Mouse (Mus musculus) cerebellum, postnatal 36 days (tissue): Measurements from ENCODE around the gene Krt78.

Experiments
- DNase-seq, 2 experiments: peaks; one replicate each; pipeline ENCODE4 v3.0.0; 2021 to 2022; ENCODE audit warnings: mixed read lengths in 2 of 2

Gene Krt78

GRCm38 (mm10) chr15:101970536-101970935 is 16.4 kb upstream of the Krt78 start:
- no peak for DNase-seq

DNA sequence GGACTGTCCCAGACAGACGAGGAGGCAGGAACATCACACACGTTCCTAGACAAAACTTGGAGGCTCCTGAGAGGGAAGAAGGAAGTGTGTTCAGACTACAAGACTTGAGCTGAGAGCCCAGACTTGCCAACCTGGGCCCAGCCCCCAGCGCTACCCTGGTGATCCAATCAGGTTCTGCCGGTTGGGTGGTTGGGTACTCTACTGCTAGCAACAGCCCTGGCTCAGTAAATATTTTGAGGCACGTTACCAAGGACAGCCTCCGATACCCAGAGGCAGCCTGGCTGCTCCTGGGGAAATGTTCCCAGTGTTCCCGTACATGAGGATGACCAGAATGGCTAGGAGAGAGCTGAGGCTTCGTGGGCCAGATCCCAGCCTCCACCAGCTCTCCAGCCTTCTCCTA is 12.7 kb upstream of the Krt78 start:
- DNase-seq = no peak

- no peak for DNase-seq
Measured at GRCm38 (mm10) chr15:101958891-101959290, 4.8 kb upstream of the Krt78 start.

- no peak for DNase-seq
Measured at GRCm38 (mm10) chr15:101952733-101953474, 1.2 kb downstream of the Krt78 start.

- DNase-seq = no peak
Measured at GRCm38 (mm10) chr15:101945430-101945829, 8.7 kb downstream of the Krt78 start.

- DNase-seq = no peak
Measured at GRCm38 (mm10) chr15:101941948-101942347, 12.1 kb downstream of the Krt78 start.

- DNase-seq = no peak
Measured at GRCm38 (mm10) chr15:101940274-101940829, 13.7 kb downstream of the Krt78 start, which contains the start of gene Krt79. Gene Krt79, minus strand, starts transcription at chr15:101940324.

- no peak for DNase-seq
Measured at GRCm38 (mm10) chr15:101938600-101939308, 15.3 kb downstream of the Krt78 start.

- DNase-seq = no peak
Measured at GRCm38 (mm10) chr15:101933024-101933423, 21.1 kb downstream of the Krt78 start.

- no peak for DNase-seq
Measured at GRCm38 (mm10) chr15:101929666-101930065, 24.4 kb downstream of the Krt78 start.

- DNase-seq = no peak
Measured at GRCm38 (mm10) chr15:101929087-101929486, 25.0 kb downstream of the Krt78 start.

DNA sequence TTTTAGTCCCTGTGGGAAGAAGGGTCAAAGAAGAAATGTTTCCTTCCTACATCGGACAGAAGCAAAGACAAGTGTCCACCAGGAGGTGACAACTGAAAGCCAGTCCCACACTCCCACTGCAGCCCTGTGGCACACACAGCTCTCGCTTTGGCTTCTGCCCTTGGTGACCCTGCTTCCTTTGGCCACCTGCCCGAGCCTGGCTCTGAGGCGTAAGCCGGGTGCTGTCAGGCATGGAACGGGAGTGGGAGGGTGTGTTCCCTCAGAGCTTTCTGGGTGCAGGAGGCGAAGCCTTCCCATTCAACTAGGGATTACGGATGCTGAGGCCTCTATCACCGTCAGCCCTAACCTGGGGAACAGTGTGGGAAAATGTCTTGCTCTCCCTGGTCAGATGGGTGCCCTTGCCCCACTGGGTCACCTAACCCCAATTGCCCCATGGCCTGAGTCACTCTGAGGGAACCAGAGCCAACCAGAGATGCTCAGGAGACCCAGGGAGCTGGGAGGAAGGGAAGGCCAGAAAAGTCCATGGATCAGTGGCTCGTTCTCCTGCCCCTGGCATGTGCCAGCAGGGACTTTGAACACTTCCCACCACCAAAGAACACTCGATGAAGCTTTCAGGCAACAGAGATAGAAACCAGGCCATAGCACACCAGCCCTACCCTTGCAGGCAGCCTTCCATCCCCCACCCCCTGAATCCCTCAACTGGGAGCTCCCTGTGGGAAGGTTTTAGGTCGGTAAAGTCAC is 26.6 kb downstream of the Krt78 start:
- DNase-seq = no peak

- no peak for DNase-seq
Measured at GRCm38 (mm10) chr15:101925041-101925440, 29.0 kb downstream of the Krt78 start.

GRCm38 (mm10) chr15:101924635-101925034 is 29.5 kb downstream of the Krt78 start, which contains the start of gene Krt4:
Gene Krt4, minus strand, starts transcription at chr15:101924735.
- DNase-seq = no peak

DNA sequence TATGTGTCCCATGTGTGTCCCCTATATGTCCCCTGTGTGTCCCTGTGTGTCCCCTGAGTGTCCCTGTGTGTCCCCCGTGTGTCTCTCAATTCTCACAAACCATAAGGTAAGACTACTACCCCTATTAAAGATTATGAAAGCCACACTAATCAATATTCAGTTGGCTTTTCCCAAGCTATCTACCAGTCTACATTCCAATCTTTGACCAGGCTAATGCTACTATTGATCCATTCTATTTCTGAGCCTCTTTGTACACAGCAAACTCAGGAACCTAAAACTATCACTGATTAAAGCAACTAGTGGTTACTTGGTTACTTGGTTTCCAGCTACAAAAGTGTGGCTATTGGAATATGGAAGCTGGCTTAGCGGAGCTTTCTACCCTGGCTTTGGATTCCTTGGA is 31.8 kb downstream of the Krt78 start:
- DNase-seq = no peak

DNA sequence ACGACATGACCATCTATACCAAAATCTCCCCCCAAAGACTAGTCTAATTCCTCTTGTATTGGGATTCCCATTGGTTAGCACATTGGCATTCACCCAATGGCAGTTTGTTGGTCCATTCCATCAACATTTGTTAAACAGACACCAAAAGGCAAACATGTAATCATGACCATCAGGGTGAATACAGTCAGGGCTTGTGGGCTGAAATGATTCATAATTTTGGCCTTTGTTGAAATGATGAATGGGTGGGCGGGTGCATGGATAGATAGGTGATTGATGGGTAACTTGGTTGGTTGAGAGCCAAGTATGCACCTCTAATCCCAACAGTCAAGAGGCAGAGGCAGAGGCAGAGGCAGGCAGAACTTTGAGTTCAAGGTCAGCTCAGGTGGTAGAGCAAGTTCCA is 38.0 kb downstream of the Krt78 start:
- no peak for DNase-seq

DNA sequence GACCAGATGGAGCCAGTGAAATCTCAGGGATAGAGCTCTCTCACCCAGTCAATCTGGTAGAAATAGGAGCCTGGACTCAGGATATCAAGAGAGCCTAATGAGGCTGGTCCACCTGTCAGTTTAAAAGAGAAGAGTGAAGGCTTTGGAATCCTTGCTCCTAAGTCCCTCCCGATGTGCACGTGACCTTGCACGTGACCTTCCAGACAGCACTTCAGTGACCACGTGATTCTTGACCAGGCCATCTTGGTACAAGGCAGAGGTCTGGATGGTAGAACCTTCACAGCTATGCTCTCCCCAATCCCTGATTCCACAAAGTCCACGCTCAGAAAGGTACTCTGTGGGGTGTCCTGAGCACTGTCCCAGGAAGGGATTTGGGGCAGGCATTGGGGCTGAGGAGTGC is 49.2 kb downstream of the Krt78 start:
- no peak for DNase-seq

DNA sequence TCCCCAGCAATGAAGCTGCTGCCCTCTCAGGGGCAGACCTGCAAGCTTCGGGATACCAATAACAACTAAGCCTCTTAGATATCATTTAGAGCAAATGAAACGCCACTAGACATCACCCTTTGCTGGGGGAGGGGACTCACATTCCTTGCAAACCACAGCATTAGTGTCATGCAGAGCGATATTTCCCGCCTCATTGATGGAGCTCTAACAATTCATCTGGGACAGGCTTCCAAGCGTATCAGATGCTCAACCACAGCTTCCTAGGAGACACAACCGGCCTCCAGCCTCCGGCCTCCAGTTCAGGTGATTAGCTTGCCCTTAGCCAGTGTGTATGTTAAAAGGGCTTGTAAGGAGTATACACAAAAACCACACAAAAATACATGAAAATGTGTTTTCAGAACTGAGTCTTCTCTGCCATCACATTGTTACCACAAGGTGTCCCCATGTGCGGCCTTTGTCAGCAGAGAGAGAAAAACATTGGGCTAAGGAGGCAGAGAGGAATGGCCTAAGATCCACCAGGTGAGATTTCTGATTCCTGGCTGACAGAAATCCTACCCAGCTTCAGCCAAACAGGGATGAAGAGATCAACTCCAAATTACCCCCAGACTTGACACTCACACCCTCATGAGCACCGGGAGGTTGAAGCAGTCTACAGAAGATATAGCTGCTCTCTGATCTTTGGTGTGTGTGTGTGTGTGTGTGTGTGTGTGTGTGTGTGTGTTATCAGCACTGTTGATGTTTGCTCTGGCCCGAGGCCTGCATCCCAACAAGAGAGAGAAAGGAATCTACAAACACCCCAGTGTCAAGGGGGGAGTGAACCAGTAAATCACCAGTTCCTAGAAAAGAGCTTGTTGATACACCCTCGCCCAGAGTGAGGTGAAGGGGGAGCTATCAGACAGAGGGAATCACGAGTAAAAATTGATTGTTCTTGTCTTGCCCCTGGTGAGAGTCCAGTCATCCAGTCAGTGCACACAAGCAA is 51.6 kb downstream of the Krt78 start:
- no peak for DNase-seq
